Mouse (Mus musculus): ENCODE results near the gene 4930469K13Rik.

Gene 4930469K13Rik

DNA sequence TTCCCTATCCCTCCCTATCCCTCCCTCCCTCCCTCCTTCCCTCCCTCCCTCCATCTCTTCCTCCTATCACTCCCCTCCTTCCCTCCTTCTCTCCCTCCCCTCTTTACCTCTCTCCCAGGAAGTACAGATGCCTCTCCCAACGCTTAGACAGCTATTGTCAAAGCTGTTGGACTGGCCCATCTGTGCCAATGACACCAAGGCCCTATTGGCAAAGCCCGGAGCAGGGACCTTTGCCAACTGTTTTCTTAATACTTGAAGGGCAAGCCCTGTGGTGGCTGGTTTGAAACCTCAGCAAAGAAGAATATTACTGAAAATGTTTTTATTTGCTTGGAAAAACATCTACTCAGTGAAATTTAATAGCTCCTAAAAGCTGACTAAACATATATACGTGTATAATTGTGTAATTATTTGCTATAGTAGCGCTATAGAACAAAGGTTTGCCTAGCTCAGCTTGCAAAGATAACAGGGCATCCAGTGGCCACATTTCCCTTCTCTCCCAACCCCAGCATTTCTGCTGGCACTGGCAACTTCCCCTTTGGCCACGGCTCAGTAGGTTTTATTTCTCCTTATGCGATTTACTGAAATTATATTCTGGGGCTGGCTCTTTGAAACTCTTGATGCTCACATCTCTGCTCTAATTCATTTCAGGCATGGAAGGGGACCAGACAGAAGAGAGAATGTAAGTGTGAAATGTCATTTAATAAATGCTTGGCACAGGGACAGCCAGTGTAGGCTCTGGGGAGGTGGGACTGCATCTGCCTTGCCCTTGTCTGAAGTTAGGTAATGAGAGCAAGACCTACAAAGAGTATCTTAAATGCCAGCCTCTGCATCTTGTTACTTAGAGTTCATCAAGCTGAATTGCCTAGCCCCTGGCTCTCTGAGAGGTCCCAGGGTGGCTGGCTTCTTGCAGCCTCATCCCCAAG lies 18.6 kb downstream of the 4930469K13Rik start:
- no peak for DNase-seq (ENCODE audit: extremely low read depth, insufficient read length, low spot score)

DNA sequence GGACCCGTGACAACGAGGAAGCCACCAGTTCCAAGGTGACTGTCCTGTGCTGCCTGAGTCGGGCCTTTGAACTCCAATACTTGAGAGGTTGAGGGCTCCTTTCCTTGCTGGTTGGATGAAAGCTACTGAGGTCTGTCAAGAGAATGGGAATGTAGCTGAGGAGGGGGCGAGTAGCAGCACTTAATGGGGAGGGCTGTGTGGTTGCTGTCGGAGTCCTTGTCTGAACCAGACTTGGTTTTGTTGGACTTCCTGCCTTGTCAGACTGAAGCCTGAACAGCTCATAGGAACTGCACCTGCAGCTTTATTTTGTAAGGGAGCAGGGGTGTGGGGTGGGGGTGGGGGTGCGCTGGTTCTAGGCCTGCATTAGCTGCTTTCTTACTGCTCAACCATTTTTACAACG lies 19.8 kb downstream of the 4930469K13Rik start:
- DNase-seq (ENCODE audit: extremely low read depth, insufficient read length, low spot score), result no peak

DNA sequence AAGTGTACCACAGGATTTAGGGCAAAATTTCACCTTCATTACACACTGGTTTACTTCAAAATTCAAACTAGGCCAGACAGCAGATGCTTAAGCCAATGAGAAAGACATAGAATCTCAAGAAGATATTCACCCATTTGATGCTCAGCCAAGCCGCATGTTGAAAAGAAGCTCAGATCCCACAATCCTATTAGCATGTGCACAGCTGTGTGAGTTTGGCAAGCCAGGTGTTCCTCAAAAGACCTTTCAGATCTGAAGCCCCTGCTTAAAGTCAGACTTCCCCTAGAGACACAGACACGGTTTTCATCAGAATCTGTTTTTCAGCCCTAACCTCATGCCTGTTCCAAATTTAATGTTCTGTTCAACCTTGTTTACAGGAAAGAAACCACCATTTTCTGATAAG lies 20.5 kb downstream of the 4930469K13Rik start:
- no peak for DNase-seq (ENCODE audit: extremely low read depth, insufficient read length, low spot score)

DNA sequence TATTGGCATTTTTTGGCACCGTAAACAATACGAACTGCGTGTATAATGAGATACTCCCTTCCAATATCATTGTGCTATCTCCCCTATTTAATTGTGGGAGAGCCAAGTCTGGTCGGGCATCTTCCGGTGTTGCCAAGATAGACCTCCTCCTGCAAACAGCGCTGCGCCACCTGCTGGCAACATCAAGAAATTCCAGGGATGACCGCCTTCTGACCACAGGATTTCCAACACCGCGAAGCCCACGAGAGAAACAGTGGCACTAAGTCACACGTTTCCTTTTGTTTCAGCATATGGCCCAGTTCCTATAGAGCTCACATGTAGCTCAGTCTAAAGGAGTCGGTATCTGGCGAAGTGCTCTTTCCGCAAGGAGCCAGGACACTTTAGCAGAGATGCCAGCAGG lies 24.6 kb downstream of the 4930469K13Rik start:
- DNase-seq (ENCODE audit: extremely low read depth, insufficient read length, low spot score), result no peak

DNA sequence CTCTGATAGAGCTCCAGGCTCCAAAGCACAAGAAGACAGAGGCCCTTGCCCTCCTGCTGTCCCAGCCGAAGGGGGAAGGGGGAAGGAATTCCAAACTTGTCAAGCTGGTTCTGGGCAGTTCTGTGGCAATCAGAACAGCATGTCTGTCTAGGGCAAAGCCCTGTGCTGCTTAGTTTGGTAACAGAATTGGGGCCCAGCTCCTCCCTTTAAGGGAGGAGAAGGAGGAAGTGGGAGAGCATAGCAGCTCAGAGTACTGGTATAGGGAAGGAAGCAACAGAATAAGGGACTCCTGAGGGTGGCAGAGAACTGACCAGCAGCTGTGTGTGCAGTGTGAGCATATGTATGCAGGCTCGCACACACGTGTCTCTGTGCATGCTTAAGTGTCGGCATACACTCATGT lies 26.0 kb downstream of the 4930469K13Rik start:
- no peak for DNase-seq (ENCODE audit: extremely low read depth, insufficient read length, low spot score)

DNA sequence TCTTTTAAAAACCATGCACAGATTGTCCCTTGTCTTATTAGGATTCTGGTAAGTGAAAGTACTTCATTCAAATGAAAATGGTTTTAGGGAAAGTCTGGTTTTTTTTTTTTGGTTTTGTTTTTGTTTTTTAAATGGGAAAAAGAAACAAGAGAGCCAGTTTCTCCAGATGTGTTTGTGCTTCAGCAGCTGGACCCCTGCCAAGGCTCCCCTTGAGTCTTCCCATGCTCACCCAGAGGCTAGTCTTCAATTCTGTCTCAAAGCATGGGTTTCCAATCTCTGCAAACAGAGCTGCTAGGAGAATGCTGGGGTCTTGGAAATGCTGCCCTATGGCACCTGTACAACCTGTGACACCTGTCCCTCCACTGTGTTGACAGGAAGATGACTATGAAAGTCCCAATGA lies 27.8 kb downstream of the 4930469K13Rik start:
- DNase-seq (ENCODE audit: extremely low read depth, insufficient read length, low spot score), result no peak

DNA sequence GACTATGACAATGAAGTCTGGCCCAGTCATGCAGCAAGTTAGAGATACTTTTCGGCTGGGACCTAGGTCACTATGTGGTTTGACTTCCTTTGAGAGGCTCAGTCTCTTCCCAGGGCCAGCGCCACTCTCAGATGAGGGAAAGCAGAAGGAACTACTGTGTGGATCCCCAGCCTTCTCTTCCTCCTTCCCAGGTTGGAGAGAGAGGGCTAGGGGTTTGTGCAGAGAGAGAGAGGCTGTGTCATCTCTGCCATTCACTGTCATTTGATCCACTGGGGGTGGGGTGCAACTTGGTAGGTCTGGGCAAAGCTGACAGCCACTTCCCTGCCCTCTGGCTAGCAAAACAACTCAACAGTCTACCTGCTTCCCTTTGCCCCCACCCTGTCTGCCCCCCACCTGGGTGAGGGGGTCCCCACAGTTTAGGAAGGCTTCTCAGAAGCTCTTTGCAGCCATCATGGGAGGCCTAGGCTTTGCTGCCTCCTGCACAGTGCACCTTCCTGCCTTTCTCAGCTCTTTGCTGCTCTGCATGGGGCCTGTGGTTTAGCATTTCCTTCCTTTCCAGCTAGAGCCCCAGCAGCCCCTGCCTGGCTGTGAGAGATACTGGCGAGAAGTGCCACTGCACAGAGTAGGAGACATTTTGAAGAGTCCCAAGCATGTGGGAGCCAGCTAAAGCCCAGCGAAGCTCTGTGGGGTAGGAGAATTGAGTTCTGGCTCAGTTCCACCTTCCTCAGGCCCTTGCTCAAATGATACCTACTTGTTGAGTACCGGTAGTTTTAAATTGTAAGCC lies 34.5 kb downstream of the 4930469K13Rik start:
- DNase-seq (ENCODE audit: extremely low read depth, insufficient read length, low spot score), result no peak

DNA sequence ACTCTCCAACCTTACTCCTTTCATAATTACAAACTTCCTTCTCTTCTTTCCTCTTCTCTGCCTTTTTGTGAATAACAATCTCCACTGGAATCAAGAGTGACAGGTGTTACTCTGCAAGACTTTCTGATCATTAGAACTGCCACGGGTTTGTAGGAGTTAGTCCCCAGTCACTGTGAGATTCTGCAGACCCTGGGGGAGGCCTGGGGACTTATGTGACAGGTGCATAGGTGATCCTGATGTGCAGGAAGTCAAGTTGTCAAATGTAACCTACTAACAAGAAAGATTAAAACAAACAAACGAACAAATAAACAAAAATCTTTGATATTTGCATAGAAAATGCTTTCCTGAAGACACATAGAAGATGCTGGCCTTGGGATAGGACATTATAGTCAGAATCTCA lies 35.1 kb downstream of the 4930469K13Rik start:
- no peak for DNase-seq (ENCODE audit: extremely low read depth, insufficient read length, low spot score)

DNA sequence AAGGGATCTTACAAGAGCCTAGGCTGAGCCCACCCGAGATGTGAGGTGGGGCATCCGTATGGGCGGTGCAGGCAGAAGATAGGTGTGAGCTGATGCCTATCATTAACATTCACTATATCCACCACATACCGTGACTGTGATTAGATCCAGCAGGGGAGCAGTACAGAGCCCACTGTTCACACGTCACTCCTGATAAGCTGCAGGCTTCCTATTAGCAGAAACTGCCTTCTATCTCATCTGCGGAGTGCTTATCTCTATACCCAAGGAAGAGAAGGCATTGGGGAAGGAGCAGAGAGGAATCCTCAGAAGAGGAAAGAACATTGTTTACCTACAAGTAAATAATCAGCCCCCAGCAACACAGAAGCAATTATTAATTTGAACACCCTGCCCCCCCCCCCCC lies 36.6 kb downstream of the 4930469K13Rik start:
- no peak for DNase-seq (ENCODE audit: extremely low read depth, insufficient read length, low spot score)

DNA sequence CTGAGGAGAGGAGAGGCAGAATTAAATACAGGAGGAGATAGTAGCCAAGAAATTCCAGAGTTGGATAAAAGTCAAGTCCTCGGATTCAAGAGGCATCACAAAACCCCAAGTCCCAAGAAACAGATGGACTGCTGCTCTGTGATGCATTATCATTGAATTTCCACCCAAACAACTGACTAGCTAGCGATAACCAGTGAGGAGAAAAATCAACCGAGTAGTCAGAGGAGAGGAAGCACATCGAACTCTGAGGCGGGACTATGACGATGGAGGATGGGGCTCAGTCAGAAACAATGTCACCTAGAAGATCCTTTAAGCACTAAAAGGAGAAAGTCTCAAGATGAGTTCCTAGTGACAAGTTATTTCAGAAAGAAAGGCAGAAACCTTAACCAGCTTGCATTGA lies 39.4 kb downstream of the 4930469K13Rik start:
- DNase-seq (ENCODE audit: extremely low read depth, insufficient read length, low spot score), result no peak

DNA sequence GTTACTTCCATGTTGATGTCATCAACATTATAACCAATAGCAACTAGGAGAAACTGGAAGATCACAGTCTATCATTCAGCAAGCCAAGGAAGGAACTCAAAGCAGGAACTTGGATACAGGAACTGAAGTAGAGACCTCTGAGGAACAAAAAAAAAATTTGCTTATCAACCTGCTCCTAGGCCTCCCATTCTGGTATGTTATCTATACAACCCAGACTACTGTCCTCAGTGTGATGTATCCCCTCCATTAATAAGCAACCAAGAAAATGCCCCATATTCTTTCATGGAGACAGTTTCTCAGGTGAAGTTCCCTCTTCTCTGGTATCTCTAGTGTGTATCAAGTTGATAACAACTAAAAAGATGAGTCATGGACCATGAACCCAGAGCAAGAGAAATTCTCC lies 40.0 kb downstream of the 4930469K13Rik start:
- DNase-seq (ENCODE audit: extremely low read depth, insufficient read length, low spot score), result no peak

DNA sequence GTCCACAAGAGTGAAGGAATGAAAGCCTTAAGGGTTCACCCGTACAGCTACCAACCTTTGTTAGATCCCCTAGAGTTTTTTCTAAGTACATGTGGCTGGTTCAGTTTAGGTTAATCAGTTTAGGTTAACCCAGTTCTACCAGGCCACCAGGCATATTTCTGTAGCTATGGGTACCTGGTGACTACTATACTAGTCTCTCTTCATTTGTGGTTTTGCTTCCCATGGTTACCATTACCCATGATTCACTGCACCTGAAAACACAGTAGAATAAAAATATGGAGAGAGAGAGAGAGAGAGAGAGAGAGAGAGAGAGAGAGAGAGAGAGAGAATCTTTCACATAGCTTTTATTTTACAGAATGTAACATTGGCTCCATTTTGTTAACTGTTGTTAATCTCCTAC lies 41.6 kb downstream of the 4930469K13Rik start:
- DNase-seq (ENCODE audit: extremely low read depth, insufficient read length, low spot score), result no peak

DNA sequence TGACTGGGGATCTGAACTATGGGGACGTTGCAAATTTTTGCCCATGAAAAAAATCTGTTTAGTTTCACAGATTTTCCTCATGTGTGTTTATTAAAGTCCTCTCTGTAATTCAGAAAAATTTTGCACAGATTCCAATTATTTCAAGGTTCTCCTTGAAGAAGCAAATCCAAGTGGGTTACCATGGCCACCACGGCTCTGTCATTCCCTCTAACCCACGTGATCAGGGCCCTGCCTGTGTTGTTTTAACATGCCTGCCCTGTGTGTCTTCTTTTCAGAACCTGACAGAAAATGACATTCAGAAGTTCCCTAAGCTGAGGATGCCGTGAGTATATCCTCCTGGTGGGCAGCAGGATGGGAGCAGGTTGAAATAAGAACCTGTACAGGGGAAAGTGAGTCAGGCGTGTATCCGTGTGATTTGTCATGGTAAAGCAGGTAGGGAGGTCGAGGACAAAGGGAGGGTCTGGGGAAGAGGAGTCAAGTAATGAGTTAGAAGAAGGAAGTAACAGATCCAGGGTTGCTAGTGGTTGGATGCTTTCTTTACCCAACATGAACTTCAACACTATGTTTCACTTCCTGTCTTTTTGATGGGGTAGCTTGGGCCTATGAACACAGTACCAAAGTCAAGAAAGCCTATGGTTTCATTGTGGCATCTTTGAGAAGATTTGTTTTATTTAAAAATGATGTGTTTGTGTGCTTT lies 44.2 kb downstream of the 4930469K13Rik start:
- no peak for DNase-seq (ENCODE audit: extremely low read depth, insufficient read length, low spot score)

DNA sequence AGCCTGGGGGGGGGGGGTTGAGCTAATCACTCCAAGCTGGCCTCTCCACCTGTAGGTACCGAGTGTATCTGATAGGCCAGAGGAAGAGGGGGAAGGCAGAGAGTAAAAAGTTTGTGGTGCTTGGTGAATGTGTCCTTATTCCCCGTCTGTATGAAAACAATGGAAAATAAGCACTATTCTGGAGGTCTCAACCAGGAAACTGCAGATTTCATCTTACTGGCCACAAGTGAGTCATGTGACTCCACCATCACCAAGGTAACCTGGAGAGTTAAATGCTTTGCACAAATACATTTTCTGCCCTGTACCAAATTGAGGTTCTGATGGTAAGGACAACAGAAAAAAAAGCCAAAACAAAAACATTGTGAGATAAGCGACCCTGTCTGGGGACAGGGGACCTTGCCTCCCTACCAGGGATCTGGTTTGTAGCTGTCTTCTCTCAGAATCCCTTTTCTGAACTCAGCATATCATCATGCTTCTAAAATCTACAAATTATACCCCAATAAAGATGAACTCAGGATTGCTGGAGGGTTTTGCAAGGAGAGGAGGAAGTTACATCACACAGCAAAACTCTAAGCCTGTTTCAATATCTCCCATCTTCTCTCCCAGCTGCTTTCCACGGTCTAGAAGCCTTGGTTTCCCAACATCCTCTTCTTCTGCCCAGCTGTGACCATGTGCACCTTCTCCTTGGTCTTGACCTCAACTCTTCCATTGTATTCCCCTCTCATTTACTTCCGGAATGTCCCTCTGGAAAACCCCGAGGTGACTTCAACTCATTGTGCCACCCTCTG lies 45.1 kb downstream of the 4930469K13Rik start:
- DNase-seq (ENCODE audit: extremely low read depth, insufficient read length, low spot score), result no peak

DNA sequence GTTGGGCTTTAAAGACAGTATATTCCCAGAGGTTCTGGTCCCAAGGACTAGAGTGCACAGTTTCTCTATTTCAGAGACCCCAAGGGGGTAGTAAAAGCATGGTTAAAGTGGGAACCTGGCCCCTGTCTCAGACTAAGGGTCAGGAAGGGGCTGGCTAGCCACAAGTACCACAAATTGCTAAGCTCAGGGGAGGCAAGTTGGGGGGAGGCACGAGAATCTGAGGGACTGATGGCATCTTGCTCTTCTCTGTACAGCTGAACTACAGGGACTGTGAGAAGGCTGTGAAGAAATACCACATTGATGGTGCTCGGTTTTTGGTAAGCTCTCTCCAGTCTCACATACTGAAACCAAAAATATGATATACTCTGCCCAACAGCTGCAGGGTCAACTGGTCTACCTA lies 47.7 kb downstream of the 4930469K13Rik start:
- no peak for DNase-seq (ENCODE audit: extremely low read depth, insufficient read length, low spot score)

DNA sequence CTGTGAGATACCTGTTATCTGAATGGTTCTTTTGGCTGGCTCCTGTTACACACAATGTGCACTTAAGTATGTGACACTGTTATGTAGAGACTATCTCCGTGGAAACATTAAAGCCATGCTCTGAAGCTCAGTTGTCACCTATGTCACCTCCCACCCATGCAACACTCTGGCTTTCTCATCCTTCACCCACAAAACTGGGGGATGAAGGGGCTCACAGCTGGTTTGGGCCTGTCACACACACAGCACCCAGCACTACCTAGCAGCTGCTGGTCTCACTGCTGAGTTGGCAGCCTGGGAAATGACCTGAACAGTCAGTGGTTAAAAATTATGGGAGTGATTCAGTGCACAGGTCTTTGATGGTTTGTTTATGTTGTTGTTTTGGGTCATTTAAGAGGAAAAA lies 48.3 kb downstream of the 4930469K13Rik start:
- no peak for DNase-seq (ENCODE audit: extremely low read depth, insufficient read length, low spot score)

DNA sequence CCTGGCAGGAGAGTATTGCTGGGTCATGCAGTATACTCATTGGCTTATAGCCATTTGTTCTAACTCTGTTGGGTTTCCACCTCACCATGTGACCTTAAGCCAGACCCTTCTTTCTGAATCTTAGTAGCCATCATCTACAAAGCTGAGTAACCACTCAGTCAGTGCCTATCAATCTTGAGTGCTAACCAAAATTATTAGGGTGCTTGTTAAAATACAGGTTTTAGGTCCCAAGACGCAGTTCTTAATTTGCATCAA lies 49.3 kb downstream of the 4930469K13Rik start:
- no peak for DNase-seq (ENCODE audit: extremely low read depth, insufficient read length, low spot score)

DNA sequence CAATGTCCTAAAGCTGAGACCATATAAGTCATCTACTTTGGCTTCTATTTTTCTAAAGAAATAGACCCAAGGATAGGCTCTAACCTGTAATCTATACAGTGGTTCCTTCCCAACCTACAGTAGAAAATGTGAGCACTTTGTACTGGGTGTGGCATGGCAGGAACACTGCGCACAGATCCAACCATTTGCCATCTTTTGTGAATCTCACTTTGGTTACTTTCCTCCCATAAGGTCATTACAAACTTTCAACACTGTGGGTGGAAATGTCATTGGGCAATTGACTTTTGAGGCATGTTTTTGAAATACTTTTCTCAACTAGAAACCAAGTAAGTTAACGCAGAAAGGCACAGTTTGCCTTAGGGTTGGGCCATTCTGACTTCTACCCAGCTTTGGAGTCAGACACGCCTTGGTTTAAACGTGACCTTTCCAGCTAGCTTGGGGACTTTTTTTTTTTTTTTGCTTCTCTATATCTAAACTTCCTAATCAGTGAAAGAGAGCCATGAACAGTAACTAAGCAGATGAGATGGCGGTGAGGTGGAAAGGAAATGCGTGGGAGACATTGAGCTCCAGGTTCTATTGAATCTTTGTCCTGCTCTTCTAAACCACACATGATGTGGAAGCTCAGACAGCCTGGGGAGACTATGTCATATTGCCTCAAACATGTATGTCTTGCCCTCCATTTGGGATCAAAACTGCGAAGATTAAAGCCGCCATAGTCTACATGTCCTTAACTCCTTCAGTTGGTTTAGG lies 49.8 kb downstream of the 4930469K13Rik start:
- no peak for DNase-seq (ENCODE audit: extremely low read depth, insufficient read length, low spot score)

DNA sequence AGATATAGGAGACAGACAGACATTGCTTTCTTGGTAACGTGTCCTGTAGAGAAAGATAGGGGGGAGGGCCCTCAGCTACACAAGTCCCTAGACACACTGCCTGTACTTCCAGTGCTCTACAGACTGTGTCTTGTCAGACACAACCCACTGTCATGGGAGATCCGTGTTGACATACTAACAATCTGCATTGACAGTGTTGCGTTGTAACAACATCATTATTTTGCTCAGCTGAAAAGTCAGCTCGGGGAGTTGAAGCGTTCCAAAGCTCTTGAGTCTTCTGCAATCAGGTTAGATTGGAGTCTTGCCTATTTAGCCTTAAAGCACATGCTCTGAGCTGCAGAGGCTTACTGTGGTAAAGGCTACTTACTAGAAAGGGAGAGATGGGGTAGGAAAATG lies 50.8 kb downstream of the 4930469K13Rik start:
- DNase-seq (ENCODE audit: extremely low read depth, insufficient read length, low spot score), result no peak
